Mouse (Mus musculus): ENCODE measurements around the gene Fkbpl. TPM values are rescaled to one million over a fixed set of nuclear protein-coding genes. Genes with fewer than 3 reads are reported as not detected.

The Fkbpl gene
- total and polyA plus RNA-seq, 3 experiments, result 5.5 to 8.2 (median 6.2) TPM

- Histone ChIP-seq H3K9me3 (replicated peaks; ENCODE audit: low read length) (no peaks in the 10 kb centered on the region), H3K4me2 (ENCODE audit: insufficient read depth, low read depth, poor library complexity, severe bottlenecking) (peak overlapping the region; percentile 71), H3K4me3 (replicated peaks in 1 of 3; ENCODE audit: low read depth in 2 of 3, low read length in 2 of 3, poor library complexity in 1 of 3) (peak overlapping the region; percentile 63 to 97 (median 82)), H3K4me1 (ENCODE audit: control insufficient read depth in 1 of 2, insufficient read depth in 2 of 2) (peaks cover 12 to 39% of the 10 kb centered on the region in 2 experiments), H3K36me3 (replicated peaks in 1 of 2; ENCODE audit: control insufficient read depth in 1 of 2, insufficient read depth in 1 of 2, low read length in 1 of 2) (peaks cover 19 to 48% of the 10 kb centered on the region in 2 experiments), H3K27ac (ENCODE audit: insufficient read depth, low read depth) (peak overlapping the region; percentile 66), H3K27me3 (replicated peaks) (no peaks in the 10 kb centered on the region), H3K9ac (ENCODE audit: insufficient read depth, low read depth) (peak overlapping the region; percentile 97), H3K79me2 (replicated peaks; ENCODE audit: control insufficient read depth, extremely low read depth, insufficient read depth, poor library complexity, severe bottlenecking) (peaks cover 12% of the 10 kb centered on the region)
- TF ChIP-seq POLR2A (IDR thresholded peaks at IDR 0.05; ENCODE audit: low read depth, low read length) (no peak), CHD2 (IDR thresholded peaks at IDR 0.05; ENCODE audit: low read length) (no peak), CTCF (conservative IDR thresholded peaks at IDR 0.05 in 1 of 2, IDR thresholded peaks at IDR 0.05 in 1 of 2; ENCODE audit: low read depth in 2 of 2, low read length in 2 of 2) (no peak), MXI1 (IDR thresholded peaks at IDR 0.05; ENCODE audit: low read depth, low read length) (0 out of 2 replicates have a peak, but pooled peaks have one; percentile 5)
- dilution Hi-C loops (cut with MboI; ENCODE audit: extremely low pct_ligation_motif_present, extremely low pct_unique_long_range_greater_than_20kb, low sequenced_read_pairs), result no loop called here
- DNase-seq (ENCODE audit: extremely low read depth), result peak; percentile 20
- in situ Hi-C loops (cut with MboI; ENCODE audit: low pct_ligation_motif_present, low pct_unique_long_range_greater_than_20kb, low sequenced_read_pairs), result no loop called here
These were observed 38.2 kb upstream of the Fkbpl start for GRCm38 (mm10) chr17:34606186-34607039.

- H3K27me3 ChIP-seq (replicated peaks), result no peaks in the 10 kb centered on the region
- dilution Hi-C loops (cut with MboI; ENCODE audit: extremely low pct_ligation_motif_present, extremely low pct_unique_long_range_greater_than_20kb, low sequenced_read_pairs) (no loop called here), in situ Hi-C loops (cut with MboI; ENCODE audit: low pct_ligation_motif_present, low pct_unique_long_range_greater_than_20kb, low sequenced_read_pairs) (no loop called here)
- peaks cover 9 to 26% of the 10 kb centered on the region in 2 experiments for H3K4me1 ChIP-seq (ENCODE audit: control insufficient read depth in 1 of 2, insufficient read depth in 2 of 2)
- TF ChIP-seq NRF1 (IDR thresholded peaks at IDR 0.05; ENCODE audit: low read depth, low read length), result no peak
- TF ChIP-seq MAFK (IDR thresholded peaks at IDR 0.05; ENCODE audit: insufficient replicate concordance, low read length), result no peak
- no peak for TF ChIP-seq ZNF384 (IDR thresholded peaks at IDR 0.05; ENCODE audit: low read depth, low read length)
- no peak for TF ChIP-seq ZKSCAN1 (IDR thresholded peaks at IDR 0.05; ENCODE audit: borderline replicate concordance, low read depth, low read length)
- no peak for TF ChIP-seq IRF4 (IDR thresholded peaks at IDR 0.05; ENCODE audit: low read depth, low read length)
- peaks cover 5% of the 10 kb centered on the region for H3K79me2 ChIP-seq (replicated peaks; ENCODE audit: control insufficient read depth, extremely low read depth, insufficient read depth, poor library complexity, severe bottlenecking)
- H3K36me3 ChIP-seq (replicated peaks in 1 of 2; ENCODE audit: control insufficient read depth in 1 of 2, insufficient read depth in 1 of 2, low read length in 1 of 2), result peaks cover 29 to 54% of the 10 kb centered on the region in 2 experiments
- H3K9ac ChIP-seq (ENCODE audit: insufficient read depth, low read depth), result no peak overlapping the region
- DNase-seq (ENCODE audit: extremely low read depth), result no peak
- H3K4me2 ChIP-seq (ENCODE audit: insufficient read depth, low read depth, poor library complexity, severe bottlenecking), result no peak overlapping the region
- H3K4me3 ChIP-seq (replicated peaks in 1 of 3; ENCODE audit: low read depth in 2 of 3, low read length in 2 of 3, poor library complexity in 1 of 3), result no peak overlapping the region
- H3K9me3 ChIP-seq (replicated peaks; ENCODE audit: low read length), result no peaks in the 10 kb centered on the region
- H3K27ac ChIP-seq (ENCODE audit: insufficient read depth, low read depth), result no peak overlapping the region
These were observed 36.6 kb upstream of the Fkbpl start for GRCm38 (mm10) chr17:34607997-34608396.

GRCm38 (mm10) chr17:34611050-34611449 is 33.5 kb upstream of the Fkbpl start:
- TF ChIP-seq MAFK (IDR thresholded peaks at IDR 0.05; ENCODE audit: insufficient replicate concordance, low read length) (no peak), ZKSCAN1 (IDR thresholded peaks at IDR 0.05; ENCODE audit: borderline replicate concordance, low read depth, low read length) (no peak), POLR2AphosphoS2 (IDR thresholded peaks at IDR 0.05; ENCODE audit: low read depth, low read length) (no peak)
- Histone ChIP-seq H3K27ac (ENCODE audit: insufficient read depth, low read depth) (no peak overlapping the region), H3K9ac (ENCODE audit: insufficient read depth, low read depth) (no peak overlapping the region), H3K9me3 (replicated peaks; ENCODE audit: low read length) (no peaks in the 10 kb centered on the region), H3K36me3 (replicated peaks in 1 of 2; ENCODE audit: control insufficient read depth in 1 of 2, insufficient read depth in 1 of 2, low read length in 1 of 2) (peaks cover 39 to 82% of the 10 kb centered on the region in 2 experiments), H3K27me3 (replicated peaks) (no peaks in the 10 kb centered on the region), H3K4me2 (ENCODE audit: insufficient read depth, low read depth, poor library complexity, severe bottlenecking) (no peak overlapping the region), H3K4me3 (replicated peaks in 1 of 3; ENCODE audit: low read depth in 2 of 3, low read length in 2 of 3, poor library complexity in 1 of 3) (no peak overlapping the region), H3K79me2 (replicated peaks; ENCODE audit: control insufficient read depth, extremely low read depth, insufficient read depth, poor library complexity, severe bottlenecking) (peaks cover 5% of the 10 kb centered on the region), H3K4me1 (ENCODE audit: control insufficient read depth in 1 of 2, insufficient read depth in 2 of 2) (peaks cover 9 to 26% of the 10 kb centered on the region in 2 experiments)
- DNase-seq (ENCODE audit: extremely low read depth), result no peak
- in situ Hi-C loops (cut with MboI; ENCODE audit: low pct_ligation_motif_present, low pct_unique_long_range_greater_than_20kb, low sequenced_read_pairs) (no loop called here), dilution Hi-C loops (cut with MboI; ENCODE audit: extremely low pct_ligation_motif_present, extremely low pct_unique_long_range_greater_than_20kb, low sequenced_read_pairs) (no loop called here)

Data from CH12.LX (cell line).